Mouse (Mus musculus): ENCODE results near the gene Fkbp10. TPM values are rescaled to one million over a fixed set of nuclear protein-coding genes. Genes with fewer than 3 reads are reported as not detected.

The Fkbp10 gene
- total RNA-seq, 2 experiments from 2014 or later, result 12.2 to 13.1 TPM

GRCm38 (mm10) chr11:100441797-100442196 lies 26.3 kb downstream of the Fkbp10 start, which contains the start of the genes Nt5c3b and Klhl10:
Nt5c3b (minus strand) TSS chr11:100441808.
Klhl10 (plus strand) TSS chr11:100441917.
- intact Hi-C loops (cut with DNase I), result no loop called here
- DNase-seq (ENCODE audit: extremely low spot score in 1 of 2, low spot score in 2 of 2), result no peak

- DNase-seq (ENCODE audit: extremely low spot score in 1 of 2, low spot score in 2 of 2), result no peak
- intact Hi-C loops (cut with DNase I), result no loop called here
These were observed 27.1 kb downstream of the Fkbp10 start for GRCm38 (mm10) chr11:100442625-100443024.

- DNase-seq (ENCODE audit: extremely low spot score in 1 of 2, low spot score in 2 of 2), result no peak
- intact Hi-C loops (cut with DNase I), result no loop called here
These were observed 41.8 kb downstream of the Fkbp10 start for GRCm38 (mm10) chr11:100457247-100457646.

GRCm38 (mm10) chr11:100457711-100458110 lies 42.2 kb downstream of the Fkbp10 start:
- intact Hi-C loops (cut with DNase I), result no loop called here

GRCm38 (mm10) chr11:100462699-100463098 lies 47.2 kb downstream of the Fkbp10 start:
- peak; percentile 29 to 34 for DNase-seq (ENCODE audit: extremely low spot score in 1 of 2, low spot score in 2 of 2)
- intact Hi-C loops (cut with DNase I), result loop anchor here (2.0 kb wide), 1 partner anchor 38 kb away; no protein-coding TSS in a partner anchor

More at GRCm38 (mm10) chr11:100457711-100458110, 42.2 kb downstream of the Fkbp10 start:
- no peak for DNase-seq (ENCODE audit: extremely low spot score in 1 of 2, low spot score in 2 of 2)

GRCm38 (mm10) chr11:100465229-100465792 lies 49.8 kb downstream of the Fkbp10 start:
- DNase-seq (ENCODE audit: extremely low spot score in 1 of 2, low spot score in 2 of 2), result no peak
- intact Hi-C loops (cut with DNase I), result no loop called here

GRCm38 (mm10) chr11:100465833-100466232 lies 50.3 kb downstream of the Fkbp10 start:
- intact Hi-C loops (cut with DNase I), result no loop called here
- no peak for DNase-seq (ENCODE audit: extremely low spot score in 1 of 2, low spot score in 2 of 2)

- intact Hi-C loops (cut with DNase I), result no loop called here
- DNase-seq (ENCODE audit: extremely low spot score in 1 of 2, low spot score in 2 of 2), result no peak
These were observed 56.1 kb downstream of the Fkbp10 start for GRCm38 (mm10) chr11:100471352-100472196.

- peak; percentile 88 to 92 for DNase-seq (ENCODE audit: extremely low spot score in 1 of 2, low spot score in 2 of 2)
- intact Hi-C loops (cut with DNase I), result no loop called here
These were observed 56.9 kb downstream of the Fkbp10 start, which contains the start of gene Klhl11 for GRCm38 (mm10) chr11:100472197-100472934. Klhl11 (minus strand) TSS chr11:100472741.

GRCm38 (mm10) chr11:100472935-100473295 lies 57.4 kb downstream of the Fkbp10 start:
- no peak for DNase-seq (ENCODE audit: extremely low spot score in 1 of 2, low spot score in 2 of 2)
- intact Hi-C loops (cut with DNase I), result no loop called here

Small RNA genes lying within 50 kb of the gene (microRNA-seq; reads per million reads assigned to microRNA genes)
- not detected for gene Gm27374

Other genes with a start within 250 kb of the Fkbp10 start
- 1 to 10 TPM; 1.7 to 2.2 TPM for gene Krt9, start 222.5 kb upstream of the Fkbp10 start, total RNA-seq (2021)
- not detected for gene Krt14, start 208.1 kb upstream of the Fkbp10 start, total RNA-seq (2021)
- not detected for gene Krt16, start 166.8 kb upstream of the Fkbp10 start, total RNA-seq (2021)
- gene Krt17, start 154.7 kb upstream of the Fkbp10 start, total RNA-seq (2021), result not detected
- not detected for gene Krt42, start 145.8 kb upstream of the Fkbp10 start, total RNA-seq (2021)
- 100 to 1,000 TPM; 770 to 774 TPM for gene Eif1, start 95.8 kb upstream of the Fkbp10 start, total RNA-seq (2021)
- not detected for gene Gast, start 81.3 kb upstream of the Fkbp10 start, total RNA-seq (2021)
- gene Hap1, start 59.6 kb upstream of the Fkbp10 start, total RNA-seq (2021), result 100 to 1,000 TPM; 109 to 139 TPM
- gene Jup, start 17.9 kb upstream of the Fkbp10 start, total RNA-seq (2021), result 10 to 100 TPM; 46.3 to 49.9 TPM
- 1 to 10 TPM; 6.7 to 7.1 TPM for gene P3h4, start 861 bp upstream of the Fkbp10 start, total RNA-seq (2021)
- gene Nt5c3b, start 26.1 kb downstream of the Fkbp10 start, total RNA-seq (2021), result 10 to 100 TPM; 71.4 to 77.1 TPM
- 1 to 10 TPM; 1.6 to 1.9 TPM for gene Klhl10, start 26.2 kb downstream of the Fkbp10 start, total RNA-seq (2021)
- gene Klhl11, start 57.0 kb downstream of the Fkbp10 start, total RNA-seq (2021), result 10 to 100 TPM; 64.3 to 67.2 TPM
- gene Acly, start 112.3 kb downstream of the Fkbp10 start, total RNA-seq (2021), result 100 to 1,000 TPM; 138 to 151 TPM
- gene Ttc25, start 129.9 kb downstream of the Fkbp10 start, total RNA-seq (2021), result under 1 TPM; 0.53 to 0.77 TPM
- 100 to 1,000 TPM in 1 of 2 experiments, 10 to 100 TPM in 1; 73.3 to 104 TPM for gene Cnp, start 159.2 kb downstream of the Fkbp10 start, total RNA-seq (2021)
- 10 to 100 TPM; 28.1 to 29.6 TPM for gene Nkiras2, start 203.5 kb downstream of the Fkbp10 start, total RNA-seq (2021)
- 100 to 1,000 TPM; 234 to 253 TPM for gene Dnajc7, start 204.5 kb downstream of the Fkbp10 start, total RNA-seq (2021)

Measured in left cerebral cortex, postnatal 10 days (tissue).